Mouse (Mus musculus) heart, adult 2 months (tissue): Measurements from ENCODE around the gene Olfr221.

Experiments used
- CTCF ChIP-seq: fragments of 200-600 bp; IDR thresholded peaks from 2 replicates; pipeline ENCODE4 v1.8.1; 2022; ENCODE audit warnings: antibody characterized with exemption, mild to moderate bottlenecking, moderate library complexity
- EP300 ChIP-seq: fragments of 200-500 bp; IDR thresholded peaks from 2 replicates; pipeline ENCODE4 v1.6.1; 2011; ENCODE audit warnings: low read depth, low read length, control low read depth; ENCODE audit not compliant: insufficient read depth

- TF ChIP-seq CTCF (no peak), EP300 (no peak)
Observed at GRCm38 (mm10) chr14:52060800-52061199, 18.5 kb upstream of the Olfr221 start.
